Mouse (Mus musculus) hematopoietic stem cell, adult 5-6 weeks (primary cell): ENCODE measurements around the gene Lxn. TPM values are rescaled to one million over a fixed set of nuclear protein-coding genes. Genes with fewer than 3 reads are reported as not detected.

ENCODE experiments used
- ATAC-seq, 2 experiments: fragments of 125-278 bp in 1 of 2; replicated peaks in 1 of 2; 2 replicates each; pipeline ENCODE4 v1.8.0; 2016 to 2017; ENCODE audit warnings: inconsistent platforms in 2 of 2, mild to moderate bottlenecking in 2 of 2, moderate number of reproducible peaks in 2 of 2, low read depth in 1 of 2, moderate TSS enrichment in 1 of 2; ENCODE audit not compliant: low FRiP score in 2 of 2, poor library complexity in 2 of 2, severe bottlenecking in 2 of 2, insufficient read depth in 1 of 2, low TSS enrichment in 1 of 2
- total RNA-seq: library from RNA; stranded (forward); fragments of 172-1452, 232-1000 nt; gene quantifications from 2 replicates; pipeline ENCODE4 v1.2.3, GENCODE M21; 2017

Gene Lxn
- 18.4 and 22.6 TPM in 2 replicates for total RNA-seq

- peak; percentile 93 to 96 for ATAC-seq
Measured at GRCm38 (mm10) chr3:67463450-67464372, at the start of gene Lxn. Gene Lxn (minus strand): TSS chr3:67463926.

GRCm38 (mm10) chr3:67512807-67513206 lies 49.1 kb upstream of the Lxn start:
- peak; percentile 80 to 81 for ATAC-seq

GRCm38 (mm10) chr3:67508216-67508892 lies 44.6 kb upstream of the Lxn start:
- ATAC-seq = no peak

GRCm38 (mm10) chr3:67505286-67505685 lies 41.6 kb upstream of the Lxn start:
- no peak for ATAC-seq

DNA sequence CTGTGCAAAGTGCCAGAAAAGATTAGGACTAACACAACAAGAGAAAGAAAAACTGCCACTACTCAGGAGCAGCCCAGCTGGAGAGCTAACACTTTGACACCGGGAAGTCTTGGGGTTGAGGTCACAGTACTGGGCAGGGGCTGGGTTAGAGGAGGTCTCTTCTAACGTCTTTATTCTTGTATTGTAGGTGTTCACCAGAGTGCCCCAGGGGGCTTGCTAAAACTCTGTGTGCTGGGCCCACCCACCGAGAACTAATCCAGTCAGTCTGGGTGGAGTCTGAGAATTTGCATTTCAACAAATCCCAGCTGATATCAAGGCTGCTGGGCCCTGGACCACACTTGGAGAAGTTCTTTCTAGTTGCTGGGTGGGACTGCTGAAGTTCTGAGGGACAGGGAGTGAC lies 40.2 kb upstream of the Lxn start:
- ATAC-seq = no peak

- no peak for ATAC-seq
Measured at GRCm38 (mm10) chr3:67499406-67499791, 35.7 kb upstream of the Lxn start.

DNA sequence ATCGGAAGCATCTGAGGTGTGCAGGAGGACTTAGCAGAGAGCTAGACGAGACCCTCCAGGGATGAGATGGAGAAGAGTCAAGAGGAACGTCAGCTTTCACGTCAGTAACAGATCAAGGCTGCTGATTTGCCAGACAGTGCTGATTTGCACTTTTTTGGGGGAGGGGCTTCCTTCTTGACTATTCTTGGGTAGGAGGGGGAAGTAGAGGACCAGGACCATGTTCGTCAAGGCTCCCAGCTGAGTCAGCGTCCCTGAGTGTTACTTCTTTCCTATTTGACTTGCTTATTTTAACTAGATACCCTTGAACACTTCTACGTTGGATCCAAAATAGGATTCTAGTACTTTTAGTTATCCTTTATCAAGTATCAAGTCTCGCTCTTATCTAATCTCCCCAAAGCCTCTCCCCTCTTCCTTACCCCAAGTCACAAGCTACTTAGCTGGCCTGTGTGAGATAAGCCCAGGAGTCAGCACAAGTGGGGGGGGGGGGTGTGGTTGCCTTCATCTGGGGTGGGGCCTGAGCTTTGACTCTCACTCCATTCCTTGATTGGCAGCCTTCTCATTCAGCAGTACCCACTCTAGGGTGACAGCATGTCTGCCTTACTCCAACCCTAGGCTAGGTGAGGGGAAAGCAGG lies 35.2 kb upstream of the Lxn start:
- ATAC-seq = no peak

- no peak for ATAC-seq
Measured at GRCm38 (mm10) chr3:67497998-67498397, 34.3 kb upstream of the Lxn start.

- ATAC-seq = no peak
Measured at GRCm38 (mm10) chr3:67496310-67496709, 32.6 kb upstream of the Lxn start.

- no peak for ATAC-seq
Measured at GRCm38 (mm10) chr3:67493132-67493531, 29.4 kb upstream of the Lxn start.

DNA sequence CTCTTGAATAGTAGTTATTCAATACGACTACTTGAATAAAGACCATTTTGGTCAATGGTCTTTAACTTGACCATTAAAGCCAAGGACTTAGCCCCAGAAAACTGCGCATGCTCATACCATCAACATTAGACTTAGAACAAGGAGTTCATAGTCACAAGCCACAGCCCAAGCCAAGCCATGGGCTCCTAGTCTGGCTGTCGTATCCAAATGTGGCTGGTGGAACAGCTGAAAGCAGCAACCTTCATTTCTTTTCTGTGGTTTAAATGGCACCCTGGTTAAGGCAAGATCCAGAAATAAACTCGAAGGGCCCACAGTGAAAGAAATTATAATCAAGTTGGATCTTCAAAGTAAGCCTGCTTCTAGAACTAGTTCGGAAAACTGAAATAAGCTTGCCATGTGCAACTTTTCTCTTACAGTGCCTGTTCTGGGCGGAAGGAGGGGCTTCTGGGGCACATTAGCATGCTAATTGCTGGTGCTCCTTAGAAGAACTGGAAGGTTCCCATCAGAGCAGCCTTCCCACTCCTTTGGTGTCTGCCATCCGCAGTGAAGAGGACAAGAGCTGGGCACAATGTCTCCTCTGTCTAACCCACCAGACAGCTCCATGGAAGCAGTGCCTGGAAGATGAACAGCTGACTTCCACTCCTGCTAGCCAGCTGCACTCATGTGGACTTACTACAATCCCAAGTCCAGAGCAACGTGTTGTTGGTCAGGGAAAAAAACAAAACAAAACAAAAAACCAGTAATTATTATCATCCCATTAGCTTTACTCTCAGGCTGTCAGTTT lies 28.6 kb upstream of the Lxn start:
- ATAC-seq = no peak

DNA sequence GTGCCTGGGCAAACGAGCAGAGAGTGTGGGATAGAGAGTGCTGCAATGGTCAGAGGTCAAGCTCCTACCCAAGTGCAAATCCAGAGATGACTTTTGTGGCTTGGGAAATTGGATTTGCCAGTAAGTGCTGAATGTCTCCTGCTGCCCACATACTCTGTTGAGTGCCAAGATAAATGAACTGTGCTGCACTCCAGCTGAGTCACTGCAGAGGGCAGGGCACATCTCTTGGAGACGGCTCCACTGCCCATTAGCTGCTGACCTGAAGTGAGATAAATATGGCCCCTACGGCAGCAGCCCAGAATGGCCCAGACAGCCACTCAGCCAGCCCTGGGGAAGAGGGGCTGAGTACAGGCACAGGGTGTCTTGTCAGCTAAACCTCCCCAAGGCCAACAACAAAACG lies 26.4 kb upstream of the Lxn start:
- no peak; a peak in 1 of 4 replicates for ATAC-seq

DNA sequence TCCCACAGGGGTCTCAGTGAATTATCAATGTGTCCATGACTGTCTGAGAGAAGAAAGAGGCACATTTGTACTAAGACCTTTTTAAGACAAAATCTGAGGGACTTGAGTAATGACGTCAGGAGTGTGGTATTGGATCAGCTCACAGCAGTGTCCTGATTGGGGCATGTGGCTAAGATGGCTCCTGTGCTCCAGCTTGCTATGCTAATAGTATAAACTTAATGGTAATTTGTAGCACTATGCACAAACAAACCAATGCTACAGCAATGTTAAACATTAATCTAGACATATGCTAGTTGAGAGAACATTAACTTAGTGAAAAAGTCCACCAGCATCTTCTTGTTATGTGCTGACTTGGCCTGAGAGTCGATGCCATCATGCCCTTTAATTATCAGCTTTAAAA lies 21.5 kb upstream of the Lxn start:
- ATAC-seq = no peak

GRCm38 (mm10) chr3:67482400-67482799 lies 18.7 kb upstream of the Lxn start:
- ATAC-seq = no peak

DNA sequence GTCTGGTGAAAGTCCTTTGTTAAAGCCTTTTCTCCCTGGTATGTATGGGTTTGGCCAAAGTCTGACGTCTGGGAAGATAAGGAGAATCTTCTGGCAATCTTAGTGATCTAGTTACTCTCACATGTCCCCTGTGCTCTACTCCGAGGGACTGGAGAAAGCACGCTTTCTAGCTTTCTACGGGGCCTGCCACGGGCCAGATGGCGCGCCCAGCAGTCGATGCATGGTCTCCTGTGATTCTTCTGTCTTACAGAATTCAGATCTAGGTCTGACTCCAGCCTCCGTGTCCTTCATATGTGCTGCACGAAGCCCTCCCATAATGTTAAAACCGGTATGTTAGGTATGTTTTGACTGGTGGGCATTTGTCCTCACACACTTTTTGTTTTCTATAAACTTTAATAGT lies 16.1 kb upstream of the Lxn start:
- ATAC-seq = no peak

DNA sequence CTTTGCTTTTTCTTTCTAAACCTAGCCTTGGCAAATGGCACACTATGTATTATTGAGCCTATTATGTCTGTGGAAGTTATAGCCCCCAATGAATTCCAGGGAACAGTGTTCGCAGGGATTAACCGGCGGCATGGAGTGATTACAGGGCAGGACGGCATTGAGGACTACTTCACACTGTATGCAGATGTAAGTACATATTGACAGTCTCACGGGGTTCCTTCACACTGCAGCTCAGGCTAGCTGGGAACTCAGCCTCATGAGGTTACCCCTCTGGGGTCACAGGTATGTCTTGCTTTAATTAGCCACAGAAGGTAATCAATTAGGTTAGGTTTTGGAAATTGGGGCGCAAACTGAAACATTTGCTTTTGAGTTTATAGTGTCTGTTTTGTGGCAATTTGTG lies 9.7 kb upstream of the Lxn start:
- ATAC-seq = no peak

DNA sequence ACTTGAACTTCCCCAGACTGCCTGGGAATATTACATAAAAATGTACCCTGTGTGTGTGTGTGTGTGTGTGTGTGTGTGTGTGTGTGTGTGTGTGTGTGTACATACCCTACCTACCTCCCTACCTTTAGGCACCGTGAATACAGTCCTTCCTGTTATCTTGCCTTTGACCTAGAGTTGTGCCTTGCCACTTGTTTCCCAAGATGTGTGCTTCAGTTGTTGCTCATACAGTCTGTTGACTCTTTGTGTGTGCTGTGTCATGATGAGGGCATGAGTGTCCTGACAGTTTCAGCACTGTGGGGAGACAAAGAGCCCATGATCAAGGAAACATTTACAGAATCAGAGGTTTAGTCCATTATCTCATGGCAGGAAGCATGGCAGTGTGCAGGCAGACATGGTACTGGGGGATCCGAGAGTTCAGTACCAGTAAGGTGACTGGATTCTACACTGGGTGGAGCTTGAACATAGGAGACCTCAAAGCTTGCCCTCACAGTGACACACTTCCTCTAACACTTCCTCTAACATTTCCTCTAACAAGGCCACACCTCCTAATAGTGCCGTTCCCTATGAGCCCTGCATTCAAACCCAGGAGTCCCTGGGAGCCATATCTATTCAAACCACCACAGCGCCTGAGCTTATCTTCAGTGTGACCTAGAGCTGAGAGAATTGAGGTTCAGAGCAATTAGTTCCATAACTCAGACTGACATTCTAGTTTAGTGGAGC lies 7.8 kb upstream of the Lxn start:
- ATAC-seq = 0 out of 4 replicates have a peak, but pooled peaks of 1 of the 2 experiments have one; percentile 5
